Mouse (Mus musculus) lung, postnatal 0 days (tissue): ENCODE results near the gene Ssh1. TPM values are rescaled to one million over a fixed set of nuclear protein-coding genes. Genes with fewer than 3 reads are reported as not detected.

Source experiments
- ATAC-seq: fragments of 200-750 bp; cut with Nextera tagmentation; 2 replicates; pipeline ENCODE4 v1.8.0; 2017; ENCODE audit warnings: moderate library complexity
- DNase-seq: peaks from one replicate; pipeline ENCODE4 v3.0.0-alpha.2; 2016; ENCODE audit warnings: low spot score
- H3K27ac ChIP-seq: fragments of 300-500 bp; sonication (generic); 2 replicates; pipeline ENCODE4 v1.5.1; 2014; ENCODE audit warnings: antibody characterized with exemption, mild to moderate bottlenecking, low read length, mixed read lengths
- H3K27me3 ChIP-seq: fragments of 300-500 bp; sonication (generic); replicated peaks from 2 replicates; pipeline ENCODE4 v1.6.1; 2014; ENCODE audit warnings: low read length, mixed read lengths; ENCODE audit not compliant: insufficient read depth
- H3K36me3 ChIP-seq: fragments of 300-500 bp; sonication (generic); 2 replicates; pipeline ENCODE4 v1.6.1; 2014; ENCODE audit warnings: low read length, mixed read lengths; ENCODE audit not compliant: insufficient read depth
- H3K4me1 ChIP-seq: fragments of 300-500 bp; sonication (generic); 2 replicates; pipeline ENCODE4 v1.6.1; 2014; ENCODE audit warnings: antibody characterized with exemption, low read depth, low read length, mixed read lengths; ENCODE audit not compliant: insufficient read depth
- H3K4me2 ChIP-seq: fragments of 300-500 bp; sonication (generic); replicated peaks from 2 replicates; pipeline ENCODE4 v1.6.1; 2014; ENCODE audit warnings: low read depth, mild to moderate bottlenecking, low read length, moderate library complexity, mixed read lengths
- H3K4me3 ChIP-seq: fragments of 300-500 bp; sonication (generic); 2 replicates; pipeline ENCODE4 v1.5.1; 2014; ENCODE audit warnings: low read depth, low read length
- H3K9ac ChIP-seq: fragments of 300-500 bp; sonication (generic); replicated peaks from 2 replicates; pipeline ENCODE4 v1.6.1; 2014; ENCODE audit warnings: low read depth, mild to moderate bottlenecking
- H3K9me3 ChIP-seq: fragments of 300-500 bp; sonication (generic); 2 replicates; pipeline ENCODE4 v1.6.1; 2016; ENCODE audit warnings: low read length, mixed read lengths
- CTCF ChIP-seq: IDR thresholded peaks from 2 replicates; pipeline ENCODE4 v1.5.1; 2016; ENCODE audit warnings: antibody characterized with exemption, mild to moderate bottlenecking
- EP300 ChIP-seq: IDR thresholded peaks from 2 replicates; pipeline ENCODE4 v1.6.1; 2016; ENCODE audit warnings: antibody characterized with exemption, mild to moderate bottlenecking, control low read depth
- WGBS: fragments of 180-500 bp; shearing (Covaris S2); extraction: QIAGEN DNeasy Blood & Tissue Kit; methylation state at CpG from one replicate; pipeline ENCODE4 v1.1.7; 2014; 5-methylcytosine and 5-hydroxymethylcytosine counted together
- polyA plus RNA-seq: library from polyadenylated mRNA; unstranded; fragments of >200 nt; fragmentation: Nextera tagmentation; extraction: Ambion mirVana; gene quantifications from 2 replicates; pipeline ENCODE4 v1.2.1, GENCODE M21; 2015

Gene Ssh1
- polyA plus RNA-seq, 1 experiment from 2014 or later: 13.2 TPM

- no peaks in the 10 kb centered on the region for H3K27me3 ChIP-seq
- no peak overlapping the region for H3K4me3 ChIP-seq
- H3K36me3 ChIP-seq: 0 out of 2 replicates have a peak, but pooled peaks cover 4% of the 10 kb centered on the region
- ATAC-seq (no peak), DNase-seq (peak; percentile 43)
- TF ChIP-seq EP300 (no peak), CTCF (no peak)
- H3K27ac ChIP-seq: peak overlapping the region; percentile 88
- H3K9ac ChIP-seq: no peak overlapping the region
- 36% methylated on average over 8 of the region's 8 CpGs for WGBS
- peaks cover 42% of the 10 kb centered on the region for H3K4me1 ChIP-seq
- no peaks in the 10 kb centered on the region for H3K9me3 ChIP-seq
- peak overlapping the region; percentile 43 for H3K4me2 ChIP-seq
These were observed 19.9 kb downstream of the Ssh1 start for GRCm38 (mm10) chr5:113973790-113974189.

GRCm38 (mm10) chr5:113972589-113973515, 20.8 kb downstream of the Ssh1 start:
- DNase-seq (peak; percentile 66), ATAC-seq (peak; percentile 24; the same call in 1 of the 2 replicates)
- Histone ChIP-seq H3K4me2 (peak overlapping the region; percentile 11; the same call in 1 of the 2 replicates), H3K4me3 (no peak overlapping the region), H3K27ac (peak overlapping the region; percentile 75), H3K36me3 (0 out of 2 replicates have a peak, but pooled peaks cover 7% of the 10 kb centered on the region), H3K27me3 (no peaks in the 10 kb centered on the region), H3K9me3 (no peaks in the 10 kb centered on the region), H3K4me1 (peaks cover 38% of the 10 kb centered on the region), H3K9ac (no peak overlapping the region)
- TF ChIP-seq EP300 (peak; percentile 49), CTCF (no peak)
- 16% methylated on average over 18 of the region's 18 CpGs for WGBS

- DNase-seq (no peak), ATAC-seq (no peak)
- Histone ChIP-seq H3K9me3 (no peaks in the 10 kb centered on the region), H3K27me3 (no peaks in the 10 kb centered on the region), H3K4me3 (no peak overlapping the region), H3K4me1 (peaks cover 30% of the 10 kb centered on the region), H3K36me3 (0 out of 2 replicates have a peak, but pooled peaks cover 7% of the 10 kb centered on the region), H3K9ac (no peak overlapping the region), H3K27ac (no peak overlapping the region), H3K4me2 (no peak overlapping the region)
- TF ChIP-seq CTCF (no peak), EP300 (no peak)
- WGBS: 76% methylated on average over 10 of the region's 10 CpGs
These were observed 22.2 kb downstream of the Ssh1 start for GRCm38 (mm10) chr5:113971434-113971960.

GRCm38 (mm10) chr5:113968371-113968770, 25.3 kb downstream of the Ssh1 start:
- H3K4me2 ChIP-seq: no peak overlapping the region
- H3K36me3 ChIP-seq: 0 out of 2 replicates have a peak, but pooled peaks cover 14% of the 10 kb centered on the region
- TF ChIP-seq CTCF: no peak
- no peak for TF ChIP-seq EP300
- no peak overlapping the region for H3K9ac ChIP-seq
- DNase-seq: no peak
- H3K4me1 ChIP-seq: peaks cover 3% of the 10 kb centered on the region; the same call in 1 of the 2 replicates
- ATAC-seq: no peak
- no peak overlapping the region for H3K4me3 ChIP-seq
- 83% methylated on average over 11 of the region's 11 CpGs for WGBS
- H3K27ac ChIP-seq: no peak overlapping the region
- no peaks in the 10 kb centered on the region for H3K9me3 ChIP-seq
- H3K27me3 ChIP-seq: no peaks in the 10 kb centered on the region

GRCm38 (mm10) chr5:113966452-113967150, 27.1 kb downstream of the Ssh1 start:
- Histone ChIP-seq H3K27me3 (no peaks in the 10 kb centered on the region), H3K4me1 (no peaks in the 10 kb centered on the region), H3K36me3 (0 out of 2 replicates have a peak, but pooled peaks cover 14% of the 10 kb centered on the region), H3K4me2 (no peak overlapping the region), H3K27ac (peak overlapping the region; percentile 26; the same call in 1 of the 2 replicates), H3K9ac (no peak overlapping the region), H3K9me3 (no peaks in the 10 kb centered on the region), H3K4me3 (no peak overlapping the region)
- ATAC-seq: peak; percentile 75
- DNase-seq: no peak
- 66% methylated on average over 13 of the region's 13 CpGs for WGBS
- no peak for TF ChIP-seq CTCF
- no peak for TF ChIP-seq EP300
